Mouse (Mus musculus): ENCODE measurements around the gene Zfp128.

DNA sequence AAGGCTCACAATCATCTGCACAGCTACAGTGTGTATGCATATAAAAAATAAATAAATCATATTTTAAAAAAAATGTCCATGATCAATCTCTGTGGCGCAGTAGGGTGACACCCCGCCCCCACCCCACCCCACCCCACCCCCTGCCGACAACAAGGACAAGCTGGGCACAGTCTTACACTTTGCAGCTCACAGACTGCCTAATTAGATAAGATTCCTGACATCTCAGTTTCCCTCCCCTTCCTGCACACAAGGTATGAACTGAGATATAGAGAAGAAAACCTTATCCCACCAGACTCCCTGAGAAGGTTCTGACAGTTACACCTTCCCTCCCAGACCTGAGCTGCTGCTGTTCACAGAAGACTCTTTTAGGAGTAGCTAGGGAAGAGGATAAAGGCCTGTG, 53.8 kb downstream of the Zfp128 start:
- no peak for TF ChIP-seq CTCF (IDR thresholded peaks at IDR 0.05; ENCODE audit: low read depth, low read length)
- no peak for TF ChIP-seq EP300 (IDR thresholded peaks at IDR 0.05; ENCODE audit: insufficient read depth, low read depth, low read length)
- TF ChIP-seq POLR2A (IDR thresholded peaks at IDR 0.05; ENCODE audit: insufficient read depth, low read length), result no peak

Measured in ES-Bruce4 (cell line).